Mouse (Mus musculus) limb, embryonic 14.5 days (tissue): ENCODE measurements around the gene 4933415A04Rik. TPM values are rescaled to one million over a fixed set of nuclear protein-coding genes. Genes with fewer than 3 reads are reported as not detected.

ENCODE experiments used
- ATAC-seq: fragments of 200-750 bp; cut with Nextera tagmentation; 2 replicates; pipeline ENCODE4 v1.8.0; 2017; ENCODE audit warnings: low read depth, moderate number of reproducible peaks, moderate TSS enrichment; ENCODE audit not compliant: low FRiP score
- DNase-seq: peaks from one replicate; pipeline ENCODE4 v3.0.0-alpha.2; 2015; ENCODE audit warnings: low spot score
- H3K27ac ChIP-seq: fragments of 300-500 bp; sonication (generic); replicated peaks from 2 replicates; pipeline ENCODE4 v1.5.1; 2014; ENCODE audit warnings: low read depth, mild to moderate bottlenecking, low read length, moderate library complexity, mixed read lengths
- H3K27me3 ChIP-seq: fragments of 300-500 bp; sonication (generic); 2 replicates; pipeline ENCODE4 v1.6.1; 2014; ENCODE audit warnings: low read length, mixed read lengths; ENCODE audit not compliant: control insufficient read depth, insufficient read depth
- H3K36me3 ChIP-seq: fragments of 300-500 bp; sonication (generic); 2 replicates; pipeline ENCODE4 v1.6.1; 2014; ENCODE audit warnings: mild to moderate bottlenecking, low read length, moderate library complexity, mixed read lengths; ENCODE audit not compliant: control insufficient read depth, insufficient read depth
- H3K4me1 ChIP-seq: fragments of 300-500 bp; sonication (generic); 2 replicates; pipeline ENCODE4 v1.6.1; 2014; ENCODE audit warnings: antibody characterized with exemption, low read length, mixed read lengths; ENCODE audit not compliant: control insufficient read depth, insufficient read depth
- H3K4me2 ChIP-seq: fragments of 300-500 bp; sonication (generic); replicated peaks from 2 replicates; pipeline ENCODE4 v1.6.1; 2014; ENCODE audit warnings: low read depth, mild to moderate bottlenecking, low read length, moderate library complexity; ENCODE audit not compliant: severe bottlenecking
- H3K4me3 ChIP-seq: fragments of 300-500 bp; sonication (generic); replicated peaks from 2 replicates; pipeline ENCODE4 v1.5.1; 2014; ENCODE audit warnings: low read length
- H3K9ac ChIP-seq: fragments of 300-500 bp; sonication (generic); 2 replicates; pipeline ENCODE4 v1.6.1; 2014; ENCODE audit warnings: mild to moderate bottlenecking, low read depth, low read length, moderate library complexity; ENCODE audit not compliant: severe bottlenecking
- H3K9me3 ChIP-seq: fragments of 300-500 bp; sonication (generic); 2 replicates; pipeline ENCODE4 v1.6.1; 2016; ENCODE audit warnings: low read length; ENCODE audit not compliant: control insufficient read depth
- POLR2A ChIP-seq: fragments of 200-500 bp; IDR thresholded peaks from 2 replicates; pipeline ENCODE4 v1.8.0; 2012; ENCODE audit warnings: inconsistent platforms, mild to moderate bottlenecking, moderate library complexity, borderline replicate concordance; ENCODE audit not compliant: insufficient read depth, insufficient read length; ENCODE audit errors: extremely low read depth
- WGBS: fragments of 180-500 bp; shearing (Covaris S2); extraction: QIAGEN DNeasy Blood & Tissue Kit; methylation state at CpG from one replicate; pipeline ENCODE4 v1.1.7; 2014; 5-methylcytosine and 5-hydroxymethylcytosine counted together
- polyA plus RNA-seq, 2 experiments: library from polyadenylated mRNA; depleted of rRNA in 1 of 2; stranded (reverse) in 1 of 2; unstranded in 1 of 2; fragments of >200 nt; fragmentation: Nextera tagmentation in 1 of 2; extraction: Ambion mirVana in 1 of 2; gene quantifications; 2 replicates each; pipeline versions ENCODE4 v1.2.1 to v1.2.3; 2012 to 2014

The 4933415A04Rik gene
- polyA plus RNA-seq, 2 experiments = 0.70 to 2.2 TPM

GRCm38 (mm10) chr11:43608440-43608839 lies 21.6 kb downstream of the 4933415A04Rik start:
- TF ChIP-seq POLR2A = no peak
- no peak for ATAC-seq
- Histone ChIP-seq H3K9me3 (no peaks in the 10 kb centered on the region), H3K9ac (no peak overlapping the region), H3K36me3 (no peaks in the 10 kb centered on the region), H3K4me2 (no peak overlapping the region), H3K4me1 (no peaks in the 10 kb centered on the region), H3K4me3 (no peak overlapping the region), H3K27me3 (no peaks in the 10 kb centered on the region), H3K27ac (no peak overlapping the region)
- DNase-seq = no peak
- 31% methylated on average over 3 of the region's 3 CpGs for WGBS

GRCm38 (mm10) chr11:43610006-43610661 lies 23.3 kb downstream of the 4933415A04Rik start:
- no peak overlapping the region for H3K4me3 ChIP-seq
- no peak for DNase-seq
- WGBS = 72% methylated on average over 10 of the region's 10 CpGs

GRCm38 (mm10) chr11:43610662-43611033 lies 23.8 kb downstream of the 4933415A04Rik start:
- no peak overlapping the region for H3K9ac ChIP-seq
- TF ChIP-seq POLR2A = no peak
- no peaks in the 10 kb centered on the region for H3K4me1 ChIP-seq
- 69% methylated on average over 5 of the region's 5 CpGs for WGBS
- no peak for DNase-seq
- no peak for ATAC-seq
- no peak overlapping the region for H3K4me3 ChIP-seq
- H3K4me2 ChIP-seq = no peak overlapping the region
- H3K9me3 ChIP-seq = no peaks in the 10 kb centered on the region
- H3K27me3 ChIP-seq = no peaks in the 10 kb centered on the region
- H3K36me3 ChIP-seq = no peaks in the 10 kb centered on the region
- H3K27ac ChIP-seq = no peak overlapping the region

More at GRCm38 (mm10) chr11:43610006-43610661, 23.3 kb downstream of the 4933415A04Rik start:
- H3K36me3 ChIP-seq = no peaks in the 10 kb centered on the region
- H3K4me2 ChIP-seq = no peak overlapping the region
- no peak for ATAC-seq
- no peaks in the 10 kb centered on the region for H3K27me3 ChIP-seq
- no peak for TF ChIP-seq POLR2A
- no peak overlapping the region for H3K9ac ChIP-seq
- H3K4me1 ChIP-seq = no peaks in the 10 kb centered on the region
- H3K9me3 ChIP-seq = no peaks in the 10 kb centered on the region
- H3K27ac ChIP-seq = no peak overlapping the region

GRCm38 (mm10) chr11:43612834-43613488 lies 26.1 kb downstream of the 4933415A04Rik start:
- H3K4me3 ChIP-seq = no peak overlapping the region
- 31% methylated on average over 12 of the region's 12 CpGs for WGBS
- TF ChIP-seq POLR2A = no peak
- ATAC-seq = peak; percentile 85; the same call in 1 of the 2 replicates
- H3K36me3 ChIP-seq = no peaks in the 10 kb centered on the region
- 0 out of 2 replicates have a peak overlapping the region, but pooled peaks have one; percentile 13 for H3K9ac ChIP-seq
- no peak overlapping the region for H3K4me2 ChIP-seq
- H3K27me3 ChIP-seq = no peaks in the 10 kb centered on the region
- DNase-seq = peak; percentile 88
- H3K9me3 ChIP-seq = no peaks in the 10 kb centered on the region
- H3K27ac ChIP-seq = no peak overlapping the region
- no peaks in the 10 kb centered on the region for H3K4me1 ChIP-seq

- WGBS = 71% methylated on average over 5 of the region's 5 CpGs
- no peak overlapping the region for H3K4me2 ChIP-seq
- H3K9ac ChIP-seq = no peak overlapping the region
- no peak for DNase-seq
- no peak for TF ChIP-seq POLR2A
- H3K36me3 ChIP-seq = no peaks in the 10 kb centered on the region
- no peak overlapping the region for H3K27ac ChIP-seq
- 0 out of 2 replicates have a peak, but pooled peaks have one; percentile 9 for ATAC-seq
- H3K27me3 ChIP-seq = no peaks in the 10 kb centered on the region
- H3K4me1 ChIP-seq = no peaks in the 10 kb centered on the region
- no peak overlapping the region for H3K4me3 ChIP-seq
- H3K9me3 ChIP-seq = no peaks in the 10 kb centered on the region
Observed at GRCm38 (mm10) chr11:43617924-43618323, 31.1 kb downstream of the 4933415A04Rik start.
